Mouse (Mus musculus): ENCODE data around the gene Exosc7. TPM values are rescaled to one million over a fixed set of nuclear protein-coding genes. Genes with fewer than 3 reads are reported as not detected.

The Exosc7 gene
- polyA plus RNA-seq, 2 experiments, result 105 to 109 TPM

DNA sequence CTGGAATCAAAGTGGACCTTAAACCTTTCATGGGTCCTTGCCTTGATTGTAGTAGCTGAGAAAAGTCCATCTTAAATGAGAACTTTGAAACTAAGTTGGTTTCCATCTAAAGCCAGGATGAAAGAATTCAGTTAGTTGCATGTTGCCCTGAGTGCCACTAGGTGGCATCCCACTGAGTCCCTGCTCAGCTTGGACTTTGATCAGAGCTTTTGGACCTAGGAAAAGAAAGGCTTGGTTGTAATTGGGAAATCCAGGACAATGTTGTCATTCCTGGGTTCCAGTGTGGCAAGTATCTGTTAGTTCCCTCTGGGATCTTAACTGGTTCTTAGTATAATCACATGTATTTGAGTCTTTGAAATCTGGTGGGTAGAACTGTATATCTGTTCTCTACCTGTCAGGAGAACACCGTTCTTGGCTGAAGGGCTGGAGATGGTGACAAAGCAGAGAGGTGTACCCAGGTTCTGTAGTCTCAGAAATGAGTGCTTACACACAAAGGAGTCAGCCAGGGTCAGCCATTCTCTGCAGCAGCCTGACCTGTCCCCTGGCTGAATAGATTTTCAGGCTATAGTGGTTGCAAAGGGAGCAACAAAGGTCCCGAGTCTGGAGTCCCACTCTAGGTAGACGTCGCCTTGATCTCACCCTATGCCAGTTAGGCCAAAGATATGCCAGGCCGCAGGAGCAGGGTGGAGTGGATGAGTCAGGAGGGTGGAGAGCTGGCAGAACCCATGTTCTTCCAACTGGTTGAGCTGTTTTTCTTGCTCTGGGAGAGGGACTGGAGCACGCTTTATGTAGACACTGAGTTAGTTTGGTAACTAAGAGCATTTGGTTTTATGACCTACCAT lies 10.8 kb downstream of the Exosc7 start:
- ATAC-seq (ENCODE audit: low FRiP score, low read depth) (no peak), DNase-seq (ENCODE audit: low spot score) (peak; percentile 12)
- Histone ChIP-seq H3K27me3 (ENCODE audit: control insufficient read depth, insufficient read depth, low read length) (no peaks in the 10 kb centered on the region), H3K9me3 (ENCODE audit: control insufficient read depth, low read length) (no peaks in the 10 kb centered on the region), H3K4me2 (replicated peaks; ENCODE audit: low read depth, low read length, severe bottlenecking) (no peak overlapping the region), H3K4me3 (replicated peaks; ENCODE audit: low read length) (no peak overlapping the region), H3K4me1 (ENCODE audit: control insufficient read depth, insufficient read depth, low read length) (no peaks in the 10 kb centered on the region), H3K9ac (ENCODE audit: low read depth, low read length, severe bottlenecking) (no peak overlapping the region), H3K27ac (replicated peaks; ENCODE audit: low read depth, low read length) (no peak overlapping the region), H3K36me3 (ENCODE audit: control insufficient read depth, insufficient read depth, low read length) (peaks cover 65% of the 10 kb centered on the region)
- WGBS, result 91% methylated on average over 6 of the region's 6 CpGs
- TF ChIP-seq POLR2A (IDR thresholded peaks at IDR 0.05; ENCODE audit: borderline replicate concordance, extremely low read depth, insufficient read depth, insufficient read length), result no peak

GRCm38 (mm10) chr9:123124413-123124981 lies 11.5 kb downstream of the Exosc7 start:
- 90% methylated on average over 2 of the region's 2 CpGs for WGBS

DNA sequence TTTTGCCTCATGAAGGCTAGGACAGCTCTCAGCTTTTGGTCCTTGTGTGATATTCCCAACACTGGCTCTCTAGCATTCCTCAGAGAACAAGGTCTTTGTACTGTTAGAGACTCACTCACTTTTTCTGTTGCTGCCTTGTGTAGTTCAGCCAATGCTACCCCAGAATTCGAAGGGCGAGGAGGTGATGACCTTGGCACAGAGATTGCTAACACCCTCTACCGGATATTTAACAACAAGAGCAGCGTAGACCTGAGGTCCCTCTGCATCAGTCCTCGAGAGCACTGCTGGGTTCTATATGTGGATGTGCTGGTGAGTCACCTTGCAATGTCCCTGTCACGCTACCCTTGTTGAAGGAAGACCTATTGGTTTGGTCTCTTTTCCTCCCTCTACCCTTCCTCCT lies 14.6 kb downstream of the Exosc7 start:
- WGBS, result 97% methylated on average over 6 of the region's 6 CpGs
- no peak for ATAC-seq (ENCODE audit: low FRiP score, low read depth)
- no peak for TF ChIP-seq POLR2A (IDR thresholded peaks at IDR 0.05; ENCODE audit: borderline replicate concordance, extremely low read depth, insufficient read depth, insufficient read length)
- Histone ChIP-seq H3K9me3 (ENCODE audit: control insufficient read depth, low read length) (no peaks in the 10 kb centered on the region), H3K27ac (replicated peaks; ENCODE audit: low read depth, low read length) (no peak overlapping the region), H3K4me2 (replicated peaks; ENCODE audit: low read depth, low read length, severe bottlenecking) (no peak overlapping the region), H3K27me3 (ENCODE audit: control insufficient read depth, insufficient read depth, low read length) (no peaks in the 10 kb centered on the region), H3K4me3 (replicated peaks; ENCODE audit: low read length) (no peak overlapping the region), H3K9ac (ENCODE audit: low read depth, low read length, severe bottlenecking) (no peak overlapping the region), H3K4me1 (ENCODE audit: control insufficient read depth, insufficient read depth, low read length) (no peaks in the 10 kb centered on the region), H3K36me3 (ENCODE audit: control insufficient read depth, insufficient read depth, low read length) (peaks cover 68% of the 10 kb centered on the region)
- DNase-seq (ENCODE audit: low spot score), result no peak

More at GRCm38 (mm10) chr9:123124413-123124981, 11.5 kb downstream of the Exosc7 start:
- no peak overlapping the region for H3K9ac ChIP-seq (ENCODE audit: low read depth, low read length, severe bottlenecking)
- no peaks in the 10 kb centered on the region for H3K4me1 ChIP-seq (ENCODE audit: control insufficient read depth, insufficient read depth, low read length)
- no peak overlapping the region for H3K4me3 ChIP-seq (replicated peaks; ENCODE audit: low read length)
- no peak for ATAC-seq (ENCODE audit: low FRiP score, low read depth)
- no peak for TF ChIP-seq POLR2A (IDR thresholded peaks at IDR 0.05; ENCODE audit: borderline replicate concordance, extremely low read depth, insufficient read depth, insufficient read length)
- peaks cover 65% of the 10 kb centered on the region for H3K36me3 ChIP-seq (ENCODE audit: control insufficient read depth, insufficient read depth, low read length)
- no peak overlapping the region for H3K4me2 ChIP-seq (replicated peaks; ENCODE audit: low read depth, low read length, severe bottlenecking)
- no peaks in the 10 kb centered on the region for H3K9me3 ChIP-seq (ENCODE audit: control insufficient read depth, low read length)
- no peak for DNase-seq (ENCODE audit: low spot score)
- H3K27me3 ChIP-seq (ENCODE audit: control insufficient read depth, insufficient read depth, low read length), result no peaks in the 10 kb centered on the region
- H3K27ac ChIP-seq (replicated peaks; ENCODE audit: low read depth, low read length), result no peak overlapping the region

- 0 out of 2 replicates have a peak, but pooled peaks cover 3% of the 10 kb centered on the region for H3K4me1 ChIP-seq (ENCODE audit: control insufficient read depth, insufficient read depth, low read length)
- H3K9ac ChIP-seq (ENCODE audit: low read depth, low read length, severe bottlenecking), result no peak overlapping the region
- no peaks in the 10 kb centered on the region for H3K9me3 ChIP-seq (ENCODE audit: control insufficient read depth, low read length)
- no peaks in the 10 kb centered on the region for H3K27me3 ChIP-seq (ENCODE audit: control insufficient read depth, insufficient read depth, low read length)
- 84% methylated on average over 3 of the region's 3 CpGs for WGBS
- H3K27ac ChIP-seq (replicated peaks; ENCODE audit: low read depth, low read length), result no peak overlapping the region
- TF ChIP-seq POLR2A (IDR thresholded peaks at IDR 0.05; ENCODE audit: borderline replicate concordance, extremely low read depth, insufficient read depth, insufficient read length), result no peak
- H3K4me2 ChIP-seq (replicated peaks; ENCODE audit: low read depth, low read length, severe bottlenecking), result no peak overlapping the region
- H3K4me3 ChIP-seq (replicated peaks; ENCODE audit: low read length), result no peak overlapping the region
- ATAC-seq (ENCODE audit: low FRiP score, low read depth), result no peak
- DNase-seq (ENCODE audit: low spot score), result no peak
- peaks cover 99% of the 10 kb centered on the region for H3K36me3 ChIP-seq (ENCODE audit: control insufficient read depth, insufficient read depth, low read length)
Measured at GRCm38 (mm10) chr9:123132994-123133393, 20.0 kb downstream of the Exosc7 start.

- Histone ChIP-seq H3K9ac (ENCODE audit: low read depth, low read length, severe bottlenecking) (no peak overlapping the region), H3K4me3 (replicated peaks; ENCODE audit: low read length) (no peak overlapping the region), H3K4me2 (replicated peaks; ENCODE audit: low read depth, low read length, severe bottlenecking) (no peak overlapping the region), H3K4me1 (ENCODE audit: control insufficient read depth, insufficient read depth, low read length) (0 out of 2 replicates have a peak, but pooled peaks cover 3% of the 10 kb centered on the region), H3K9me3 (ENCODE audit: control insufficient read depth, low read length) (no peaks in the 10 kb centered on the region), H3K36me3 (ENCODE audit: control insufficient read depth, insufficient read depth, low read length) (peaks cover 68% of the 10 kb centered on the region), H3K27ac (replicated peaks; ENCODE audit: low read depth, low read length) (no peak overlapping the region), H3K27me3 (ENCODE audit: control insufficient read depth, insufficient read depth, low read length) (no peaks in the 10 kb centered on the region)
- TF ChIP-seq POLR2A (IDR thresholded peaks at IDR 0.05; ENCODE audit: borderline replicate concordance, extremely low read depth, insufficient read depth, insufficient read length), result no peak
- 58% methylated on average over 7 of the region's 7 CpGs for WGBS
- peak; percentile 64 for ATAC-seq (ENCODE audit: low FRiP score, low read depth)
- peak; percentile 78 for DNase-seq (ENCODE audit: low spot score)
Measured at GRCm38 (mm10) chr9:123136953-123137682, 24.1 kb downstream of the Exosc7 start.
